Mouse (Mus musculus) hindbrain, embryonic 14.5 days (tissue): ENCODE data around the gene Nhsl2. TPM values are rescaled to one million over a fixed set of nuclear protein-coding genes. Genes with fewer than 3 reads are reported as not detected.

Source experiments
- ATAC-seq: fragments of 200-750 bp; cut with Nextera tagmentation; 2 replicates; pipeline ENCODE4 v1.8.0; 2017; ENCODE audit warnings: moderate number of reproducible peaks, mild to moderate bottlenecking, moderate TSS enrichment, moderate library complexity; ENCODE audit not compliant: low FRiP score
- DNase-seq: peaks from one replicate; pipeline ENCODE4 v3.0.0-alpha.2; 2015; ENCODE audit warnings: low spot score
- H3K27ac ChIP-seq: fragments of 300-500 bp; sonication (generic); 2 replicates; pipeline ENCODE4 v1.5.1; 2014; ENCODE audit warnings: mild to moderate bottlenecking, moderate library complexity
- H3K27me3 ChIP-seq: fragments of 300-500 bp; sonication (generic); 2 replicates; pipeline ENCODE4 v1.6.1; 2014; ENCODE audit warnings: mild to moderate bottlenecking, low read length, mixed read lengths; ENCODE audit not compliant: control insufficient read depth, insufficient read depth
- H3K36me3 ChIP-seq: fragments of 300-500 bp; sonication (generic); replicated peaks from 2 replicates; pipeline ENCODE4 v1.6.1; 2014; ENCODE audit not compliant: control insufficient read depth, insufficient read depth
- H3K4me1 ChIP-seq: fragments of 300-500 bp; sonication (generic); replicated peaks from 2 replicates; pipeline ENCODE4 v1.6.1; 2014; ENCODE audit warnings: antibody characterized with exemption, low read length, mixed read lengths; ENCODE audit not compliant: control insufficient read depth, insufficient read depth
- H3K4me2 ChIP-seq: fragments of 300-500 bp; sonication (generic); replicated peaks from 2 replicates; pipeline ENCODE4 v1.6.1; 2014; ENCODE audit warnings: mild to moderate bottlenecking, moderate library complexity
- H3K4me3 ChIP-seq: fragments of 300-500 bp; sonication (generic); replicated peaks from 2 replicates; pipeline ENCODE4 v1.5.1; 2014; ENCODE audit warnings: mild to moderate bottlenecking, low read length
- H3K9ac ChIP-seq: fragments of 300-500 bp; sonication (generic); 2 replicates; pipeline ENCODE4 v1.6.1; 2014
- H3K9me3 ChIP-seq: fragments of 300-500 bp; sonication (generic); 2 replicates; pipeline ENCODE4 v1.6.1; 2016; ENCODE audit warnings: low read length; ENCODE audit not compliant: control insufficient read depth
- WGBS: fragments of 180-500 bp; shearing (Covaris S2); extraction: QIAGEN DNeasy Blood & Tissue Kit; methylation state at CpG from one replicate; pipeline ENCODE4 v1.1.7; 2014; 5-methylcytosine and 5-hydroxymethylcytosine counted together
- polyA plus RNA-seq: library from polyadenylated mRNA; unstranded; fragments of >200 nt; fragmentation: Nextera tagmentation; extraction: Ambion mirVana; gene quantifications from 2 replicates; pipeline ENCODE4 v1.2.1, GENCODE M21; 2014

The Nhsl2 gene
- polyA plus RNA-seq, 1 experiment from 2014 or later = 7.0 TPM

GRCm38 (mm10) chrX:102037506-102037905 lies 188.3 kb downstream of the Nhsl2 start:
- Histone ChIP-seq H3K4me2 (no peak overlapping the region), H3K4me1 (no peaks in the 10 kb centered on the region), H3K27ac (no peak overlapping the region), H3K4me3 (no peak overlapping the region), H3K9ac (no peak overlapping the region), H3K36me3 (no peaks in the 10 kb centered on the region), H3K27me3 (peaks cover 11% of the 10 kb centered on the region; the same call in 1 of the 2 replicates), H3K9me3 (no peaks in the 10 kb centered on the region)
- ATAC-seq (no peak; the same call in 1 of the 2 replicates), DNase-seq (no peak)
- WGBS = 81% methylated on average over 2 of the region's 2 CpGs

GRCm38 (mm10) chrX:102041562-102041961 lies 192.4 kb downstream of the Nhsl2 start:
- Histone ChIP-seq H3K4me1 (no peaks in the 10 kb centered on the region), H3K27me3 (no peaks in the 10 kb centered on the region), H3K9me3 (no peaks in the 10 kb centered on the region), H3K9ac (no peak overlapping the region), H3K27ac (no peak overlapping the region), H3K36me3 (no peaks in the 10 kb centered on the region), H3K4me3 (no peak overlapping the region), H3K4me2 (no peak overlapping the region)
- no peak for DNase-seq
- WGBS = 63% methylated on average over 7 of the region's 7 CpGs
- ATAC-seq = no peak

- H3K4me1 ChIP-seq = no peaks in the 10 kb centered on the region
- ATAC-seq (no peak), DNase-seq (no peak)
- H3K27me3 ChIP-seq = no peaks in the 10 kb centered on the region
- no peak overlapping the region for H3K9ac ChIP-seq
- no peaks in the 10 kb centered on the region for H3K36me3 ChIP-seq
- H3K4me2 ChIP-seq = no peak overlapping the region
- no peaks in the 10 kb centered on the region for H3K9me3 ChIP-seq
- H3K27ac ChIP-seq = no peak overlapping the region
- WGBS = 85% methylated on average over 4 of the region's 4 CpGs
- H3K4me3 ChIP-seq = no peak overlapping the region
These were observed 193.2 kb downstream of the Nhsl2 start for GRCm38 (mm10) chrX:102042386-102042785.

- WGBS = 84% methylated on average over 6 of the region's 6 CpGs
- no peaks in the 10 kb centered on the region for H3K27me3 ChIP-seq
These were observed 201.4 kb downstream of the Nhsl2 start for GRCm38 (mm10) chrX:102050552-102050951.

GRCm38 (mm10) chrX:102051225-102051624 lies 202.0 kb downstream of the Nhsl2 start:
- Histone ChIP-seq H3K4me3 (no peak overlapping the region), H3K27me3 (no peaks in the 10 kb centered on the region), H3K4me1 (no peaks in the 10 kb centered on the region), H3K36me3 (no peaks in the 10 kb centered on the region), H3K9ac (no peak overlapping the region), H3K27ac (no peak overlapping the region), H3K9me3 (no peaks in the 10 kb centered on the region), H3K4me2 (no peak overlapping the region)
- ATAC-seq (no peak), DNase-seq (no peak)
- WGBS = 86% methylated on average over 4 of the region's 4 CpGs

More at GRCm38 (mm10) chrX:102050552-102050951, 201.4 kb downstream of the Nhsl2 start:
- Histone ChIP-seq H3K9ac (no peak overlapping the region), H3K27ac (no peak overlapping the region), H3K9me3 (no peaks in the 10 kb centered on the region), H3K4me1 (no peaks in the 10 kb centered on the region), H3K4me2 (no peak overlapping the region), H3K36me3 (no peaks in the 10 kb centered on the region), H3K4me3 (no peak overlapping the region)
- DNase-seq (no peak), ATAC-seq (no peak)

GRCm38 (mm10) chrX:102053371-102053770 lies 204.2 kb downstream of the Nhsl2 start:
- Histone ChIP-seq H3K4me2 (no peak overlapping the region), H3K27ac (no peak overlapping the region), H3K9ac (no peak overlapping the region), H3K4me1 (no peaks in the 10 kb centered on the region), H3K36me3 (no peaks in the 10 kb centered on the region), H3K4me3 (no peak overlapping the region), H3K9me3 (no peaks in the 10 kb centered on the region), H3K27me3 (no peaks in the 10 kb centered on the region)
- DNase-seq (no peak), ATAC-seq (no peak)
- WGBS = 85% methylated on average over 2 of the region's 2 CpGs

GRCm38 (mm10) chrX:102054009-102054408 lies 204.8 kb downstream of the Nhsl2 start:
- Histone ChIP-seq H3K27ac (no peak overlapping the region), H3K4me2 (no peak overlapping the region), H3K9ac (no peak overlapping the region), H3K36me3 (no peaks in the 10 kb centered on the region), H3K27me3 (no peaks in the 10 kb centered on the region), H3K9me3 (no peaks in the 10 kb centered on the region), H3K4me3 (no peak overlapping the region), H3K4me1 (no peaks in the 10 kb centered on the region)
- DNase-seq = no peak
- WGBS = 91% methylated on average over 4 of the region's 4 CpGs
- no peak for ATAC-seq

- no peak overlapping the region for H3K9ac ChIP-seq
- WGBS = 64% methylated on average over 9 of the region's 9 CpGs
- no peak for ATAC-seq
- no peaks in the 10 kb centered on the region; the same call in 1 of the 2 replicates for H3K4me1 ChIP-seq
- H3K27ac ChIP-seq = no peak overlapping the region
- no peaks in the 10 kb centered on the region for H3K9me3 ChIP-seq
- no peak for DNase-seq
- H3K4me3 ChIP-seq = no peak overlapping the region
- H3K4me2 ChIP-seq = no peak overlapping the region
- H3K27me3 ChIP-seq = peaks cover 6% of the 10 kb centered on the region; the same call in 1 of the 2 replicates
- no peaks in the 10 kb centered on the region for H3K36me3 ChIP-seq
These were observed 210.3 kb downstream of the Nhsl2 start for GRCm38 (mm10) chrX:102059437-102059836.

- ATAC-seq (peak; percentile 66; the same call in 1 of the 2 replicates), DNase-seq (no peak)
- Histone ChIP-seq H3K4me1 (no peaks in the 10 kb centered on the region; the same call in 1 of the 2 replicates), H3K9me3 (no peaks in the 10 kb centered on the region), H3K27me3 (peaks cover 6% of the 10 kb centered on the region; the same call in 1 of the 2 replicates), H3K27ac (no peak overlapping the region), H3K36me3 (no peaks in the 10 kb centered on the region), H3K9ac (no peak overlapping the region), H3K4me3 (no peak overlapping the region), H3K4me2 (no peak overlapping the region)
- WGBS = 68% methylated on average over 5 of the region's 5 CpGs
These were observed 211.1 kb downstream of the Nhsl2 start for GRCm38 (mm10) chrX:102060243-102060642.

GRCm38 (mm10) chrX:102060891-102061290 lies 211.7 kb downstream of the Nhsl2 start:
- Histone ChIP-seq H3K27me3 (peaks cover 6% of the 10 kb centered on the region; the same call in 1 of the 2 replicates), H3K4me1 (no peaks in the 10 kb centered on the region; the same call in 1 of the 2 replicates), H3K9me3 (no peaks in the 10 kb centered on the region), H3K9ac (no peak overlapping the region), H3K4me2 (no peak overlapping the region), H3K4me3 (no peak overlapping the region), H3K36me3 (no peaks in the 10 kb centered on the region), H3K27ac (no peak overlapping the region)
- ATAC-seq (no peak), DNase-seq (no peak)
- WGBS = 27% methylated on average over 2 of the region's 2 CpGs
